15 mouse cellular contexts compared by ENCODE assay signal in genomic region chr4:101308166-101308565, GRCm38 (mm10).
"Had no signal": no experiment of that assay in that cellular context is flagged by ENCODE, and none has a peak within 500 bp of the region (broad histone marks: within the 10 kb centered on the region; RNA-seq: fewer than 3 reads in every experiment).

No protein-coding gene starts in this region.

- H3K9me3 ChIP-seq: neural tube, embryonic 13.5 days; neural tube, embryonic 15.5 days; stomach, embryonic 15.5 days had no signal

- H3K9ac ChIP-seq: neural tube, embryonic 13.5 days; neural tube, embryonic 15.5 days; stomach, embryonic 15.5 days had no signal

- DNase-seq: retina, postnatal 1 day; right cerebral cortex, adult 18-20 months; right cerebral cortex, postnatal 14 days; right cerebral cortex, postnatal 25 days; spleen, adult 18-20 months; thymus, adult 18-20 months; thymus, adult 2 months; thymus, postnatal 14 days; thymus, postnatal 25 days; thymus, postnatal 36 days; thymus, postnatal 4 days had no signal

- H3K4me2 ChIP-seq: neural tube, embryonic 13.5 days; neural tube, embryonic 15.5 days; stomach, embryonic 15.5 days had no signal

- H3K27me3 ChIP-seq: stomach, embryonic 15.5 days had no signal

- H3K27ac ChIP-seq: neural tube, embryonic 13.5 days; neural tube, embryonic 15.5 days; stomach, embryonic 15.5 days; stomach, postnatal 0 days had no signal

- H3K36me3 ChIP-seq: neural tube, embryonic 13.5 days; neural tube, embryonic 15.5 days; stomach, embryonic 15.5 days had no signal

- H3K4me3 ChIP-seq: neural tube, embryonic 13.5 days; neural tube, embryonic 15.5 days; stomach, embryonic 15.5 days had no signal
